Mouse (Mus musculus): Measurements from ENCODE around the gene Ccnb1.
A peak's percentile ranks its signal among the peaks of the same experiment; 100 is the strongest.
"Not testable (repeated sequence)": the region's sequence is repeated elsewhere in the genome, so short reads cannot be mapped to it uniquely, and the experiment has no call there.

Ccnb1 gene

GRCm38 (mm10) chr13:100786414-100786867 lies at the start of gene Ccnb1:
Gene Ccnb1 (minus strand): TSS chr13:100786570.
- DNase-seq (ENCODE audit: low spot score) = peak; percentile 88

GRCm38 (mm10) chr13:100834777-100835176 lies 48.4 kb upstream of the Ccnb1 start:
- DNase-seq (ENCODE audit: low spot score) = no peak

DNA sequence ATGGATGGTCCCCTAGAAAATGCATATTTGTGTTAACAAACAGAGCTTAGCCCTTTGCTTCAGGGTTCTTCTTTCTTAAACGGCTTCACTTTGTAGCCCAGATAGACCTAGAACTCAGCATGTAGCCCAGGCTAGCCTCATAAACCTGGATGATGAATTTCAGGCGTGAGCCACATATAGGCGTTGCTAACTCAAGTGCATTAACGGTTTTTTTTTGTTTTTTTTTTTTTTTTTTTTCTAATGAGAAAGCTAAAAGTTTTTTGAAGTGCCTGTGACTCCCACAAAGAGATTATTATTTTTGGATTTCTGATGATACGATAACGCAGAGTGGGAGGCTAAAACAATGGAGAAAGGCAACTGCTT lies 47.3 kb upstream of the Ccnb1 start:
- DNase-seq (ENCODE audit: low spot score) = no peak

DNA sequence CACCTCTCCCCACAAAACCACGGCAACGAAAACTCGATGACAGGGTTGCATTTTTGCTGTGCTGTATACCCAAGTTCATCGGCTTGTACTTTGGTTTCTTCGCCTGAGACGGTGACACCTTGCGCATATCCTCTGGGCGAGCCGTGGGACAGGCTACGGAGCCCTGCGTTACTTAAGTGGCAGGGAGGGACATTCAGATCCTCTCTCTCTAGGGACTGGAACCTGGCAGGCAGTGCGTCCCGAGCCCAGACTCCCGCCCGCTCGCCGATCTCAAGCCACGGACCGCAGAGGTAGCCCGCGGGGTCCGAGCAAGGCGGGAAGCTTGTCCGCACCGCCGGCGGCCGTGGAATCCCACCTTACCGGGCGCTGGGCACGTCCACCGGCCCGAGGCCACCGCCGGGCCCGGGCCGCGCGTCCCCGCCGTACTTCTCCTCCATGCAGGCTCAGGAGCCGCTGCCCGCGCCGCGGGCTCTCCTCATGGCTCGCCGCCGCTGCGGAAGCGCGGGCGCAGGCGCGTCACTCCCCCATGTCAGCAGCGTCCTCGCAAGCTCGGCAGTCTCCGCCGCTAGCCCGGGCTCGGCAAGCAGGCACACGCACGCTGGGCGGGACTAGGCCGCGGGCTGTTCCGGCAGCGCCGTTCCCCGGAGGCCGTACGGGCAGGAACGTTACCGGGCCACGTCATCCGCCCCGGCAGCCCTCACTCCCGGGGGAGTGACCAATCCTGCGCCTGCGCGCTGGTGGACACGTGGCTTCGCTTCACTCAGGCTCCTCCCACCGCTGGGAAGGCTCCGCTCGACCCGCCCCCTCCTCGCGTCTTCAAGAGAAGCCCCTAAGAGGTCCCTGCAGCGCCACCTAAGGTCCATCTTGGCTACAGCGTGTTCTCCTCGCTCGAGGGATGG lies 46.6 kb upstream of the Ccnb1 start, which contains the start of gene Slc30a5:
Slc30a5 (minus strand) TSS at position 687 of the 899 bp plus-strand sequence.
- peak; percentile 99 for DNase-seq (ENCODE audit: low spot score)

GRCm38 (mm10) chr13:100832188-100832587 lies 45.8 kb upstream of the Ccnb1 start:
- DNase-seq (ENCODE audit: low spot score) = no peak

DNA sequence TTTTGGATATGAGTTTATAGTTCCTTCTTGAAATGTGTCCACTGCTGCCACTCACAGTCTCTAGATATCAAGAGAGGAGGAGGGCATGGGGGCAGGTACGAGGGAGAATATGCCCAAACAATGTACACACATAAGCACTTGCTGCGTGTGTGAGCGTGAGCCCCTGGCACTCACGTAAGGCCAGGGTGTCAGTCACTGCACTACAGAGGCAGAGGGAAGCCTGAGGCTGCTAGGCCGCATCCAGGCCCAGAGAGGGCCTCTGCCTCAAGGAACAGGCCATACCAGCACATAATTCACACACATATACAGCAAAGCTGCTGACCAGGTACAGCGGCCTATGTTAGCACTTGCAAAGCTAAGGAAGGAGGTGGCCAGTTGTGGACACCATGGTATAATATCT lies 44.8 kb upstream of the Ccnb1 start:
- DNase-seq (ENCODE audit: low spot score) = no peak

GRCm38 (mm10) chr13:100825627-100826410 lies 39.4 kb upstream of the Ccnb1 start:
- no peak for DNase-seq (ENCODE audit: low spot score)

- DNase-seq (ENCODE audit: low spot score) = no peak
Observed at GRCm38 (mm10) chr13:100824916-100825315, 38.5 kb upstream of the Ccnb1 start.

DNA sequence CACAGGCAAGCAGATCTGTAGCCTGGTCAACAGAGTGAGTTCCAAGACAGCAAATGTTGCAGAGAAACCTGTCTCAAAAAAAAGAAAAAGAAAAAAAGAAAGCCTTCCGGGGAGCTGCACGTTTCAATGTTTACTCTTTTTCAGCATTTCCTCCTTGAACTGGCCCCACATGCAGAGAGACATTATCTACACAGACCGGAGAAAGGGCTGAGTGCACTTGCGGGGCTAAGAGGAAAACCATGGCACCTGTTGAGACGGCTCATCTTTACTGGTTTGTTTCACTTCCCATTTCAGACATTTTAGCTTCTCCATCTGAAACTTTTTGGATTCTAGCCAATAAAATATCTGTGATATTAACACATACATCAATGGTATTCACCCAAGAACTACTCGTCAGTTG lies 37.9 kb upstream of the Ccnb1 start:
- DNase-seq (ENCODE audit: low spot score) = no peak

DNA sequence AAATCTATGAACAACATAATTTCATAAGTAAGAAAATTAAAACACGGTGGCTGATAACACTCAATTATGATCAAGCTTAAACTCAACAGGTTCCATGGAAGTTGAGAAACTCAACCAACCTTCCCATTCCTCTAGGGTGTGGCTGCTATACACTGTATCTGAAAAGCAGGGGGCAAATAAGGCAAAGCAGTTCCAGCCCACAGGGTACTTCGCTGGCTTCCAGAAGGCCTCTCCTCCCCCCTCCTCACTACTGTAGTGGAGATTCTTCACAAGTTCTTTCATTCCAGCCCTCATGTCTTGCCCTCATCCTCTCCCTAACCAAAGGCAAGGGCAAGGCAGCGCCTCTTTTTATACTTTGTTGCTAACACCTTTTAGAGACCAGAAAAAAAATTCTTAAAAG lies 37.5 kb upstream of the Ccnb1 start:
- DNase-seq (ENCODE audit: low spot score) = no peak

DNA sequence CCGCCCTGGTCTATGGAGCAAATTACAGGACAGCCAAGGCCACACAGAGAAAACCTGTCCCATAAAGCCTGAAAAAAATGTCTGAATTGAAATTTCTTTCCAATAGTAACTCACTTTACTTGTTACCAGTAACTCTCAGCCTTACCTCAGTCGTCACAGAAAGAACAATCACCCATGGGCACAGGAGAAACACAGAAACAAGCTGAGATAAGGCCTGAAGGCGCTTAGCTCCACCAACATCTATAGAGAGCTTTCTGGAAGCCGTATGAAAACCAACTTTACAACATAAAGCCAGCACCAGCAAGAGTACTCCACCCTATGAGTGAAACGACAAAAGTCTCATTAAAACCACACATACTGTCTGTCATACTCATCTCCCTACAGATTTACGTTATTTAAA lies 28.1 kb upstream of the Ccnb1 start:
- no peak for DNase-seq (ENCODE audit: low spot score)

- no peak for DNase-seq (ENCODE audit: low spot score)
Observed at GRCm38 (mm10) chr13:100805776-100806175, 19.4 kb upstream of the Ccnb1 start.

DNA sequence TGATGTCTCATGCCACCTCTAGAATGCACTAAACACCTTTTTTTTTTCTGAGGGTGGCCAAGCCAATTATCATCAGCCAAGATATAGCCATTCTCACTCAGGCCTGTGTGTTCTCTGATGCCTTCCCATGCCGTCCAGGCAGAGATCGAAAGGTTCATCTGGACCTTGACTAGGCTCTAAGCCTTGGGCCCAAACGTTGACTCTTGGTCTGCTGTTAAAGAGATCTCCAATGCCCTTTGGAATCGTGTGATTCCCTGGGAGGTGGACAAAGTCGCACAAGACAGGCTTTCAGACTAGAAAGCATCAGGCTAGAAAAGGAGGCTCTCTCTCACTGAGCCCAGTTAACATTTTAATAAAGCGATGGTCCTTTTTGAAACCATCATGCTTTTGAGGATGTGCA lies 10.8 kb upstream of the Ccnb1 start:
- no peak for DNase-seq (ENCODE audit: low spot score)

- DNase-seq (ENCODE audit: low spot score) = no peak
Observed at GRCm38 (mm10) chr13:100789083-100789482, 2.7 kb upstream of the Ccnb1 start.

GRCm38 (mm10) chr13:100788057-100788456 lies 1.7 kb upstream of the Ccnb1 start:
- not testable (repeated sequence) for DNase-seq (ENCODE audit: low spot score)

GRCm38 (mm10) chr13:100787316-100788010 lies 1.1 kb upstream of the Ccnb1 start:
- no peak for DNase-seq (ENCODE audit: low spot score)

DNA sequence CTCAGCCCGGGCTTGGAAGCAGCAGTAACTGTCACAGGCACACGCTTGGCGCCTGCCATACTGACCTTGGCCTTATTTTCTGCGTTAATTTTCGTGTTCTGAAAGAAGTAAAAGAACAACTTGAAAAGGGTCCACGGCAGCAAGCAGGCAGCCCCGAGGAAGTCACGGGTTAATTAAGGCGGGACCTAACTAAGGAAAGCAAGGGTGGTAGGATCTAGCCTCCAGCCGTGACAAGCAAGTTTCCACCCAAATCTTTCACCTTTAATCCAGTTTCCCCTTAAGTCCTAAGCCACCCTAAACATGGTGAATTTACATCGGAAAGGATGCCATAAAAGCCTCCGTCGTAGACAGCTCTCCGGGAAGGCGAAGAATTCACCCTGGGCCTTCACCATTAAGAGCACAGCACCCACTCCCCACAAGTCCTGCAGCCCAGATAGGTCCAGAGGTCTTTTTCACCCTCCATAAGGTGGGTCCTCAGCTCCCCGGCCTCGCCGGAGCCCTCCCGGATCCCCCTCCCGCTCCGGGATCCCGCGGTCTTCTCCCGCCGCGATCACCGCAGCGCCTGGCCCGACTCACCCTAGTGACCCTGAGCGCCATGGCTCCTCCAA lies 460 bp downstream of the Ccnb1 start:
- peak; percentile 20 for DNase-seq (ENCODE audit: low spot score)

- DNase-seq (ENCODE audit: low spot score) = no peak
Observed at GRCm38 (mm10) chr13:100777491-100777890, 8.9 kb downstream of the Ccnb1 start.

GRCm38 (mm10) chr13:100776710-100777109 lies 9.7 kb downstream of the Ccnb1 start:
- DNase-seq (ENCODE audit: low spot score) = no peak

DNA sequence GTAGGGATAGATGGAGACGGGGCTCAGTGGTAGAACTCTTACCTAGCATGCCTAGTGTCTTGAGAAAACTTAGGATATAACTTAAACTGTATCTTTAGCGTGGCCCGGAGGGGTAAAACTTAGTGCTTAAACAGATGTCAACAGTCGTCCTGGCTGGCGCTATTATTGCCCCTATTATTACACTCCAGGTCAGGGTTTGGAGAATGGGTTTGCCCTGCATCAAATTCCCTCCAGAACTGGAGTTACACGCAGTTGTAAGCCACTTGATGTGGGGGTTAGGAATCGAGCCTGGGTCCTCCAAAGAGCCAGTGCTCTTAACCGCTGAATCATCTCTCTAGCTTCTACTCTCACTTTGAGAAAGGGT lies 10.3 kb downstream of the Ccnb1 start:
- DNase-seq (ENCODE audit: low spot score) = no peak

- peak; percentile 78 for DNase-seq (ENCODE audit: low spot score)
Observed at GRCm38 (mm10) chr13:100775252-100776055, 10.9 kb downstream of the Ccnb1 start, which contains the start of gene Cenph. Gene Cenph (minus strand): TSS chr13:100775899.

Data from spleen, adult 12 weeks (tissue).